Mouse (Mus musculus) hindbrain, embryonic 13.5 days (tissue): ENCODE results near the gene Slc17a5. TPM values are rescaled to one million over a fixed set of nuclear protein-coding genes. Genes with fewer than 3 reads are reported as not detected.
"Not testable (repeated sequence)": the region's sequence is repeated elsewhere in the genome, so short reads cannot be mapped to it uniquely, and the experiment has no call there.

Experiments used
- ATAC-seq: fragments of 200-750 bp; cut with Nextera tagmentation; 2 replicates; pipeline ENCODE4 v1.8.0; 2017; ENCODE audit warnings: moderate TSS enrichment; ENCODE audit not compliant: low FRiP score
- H3K27ac ChIP-seq: fragments of 300-500 bp; sonication (generic); 2 replicates; pipeline ENCODE4 v1.5.1; 2015; ENCODE audit warnings: inconsistent platforms, mild to moderate bottlenecking, moderate library complexity
- H3K27me3 ChIP-seq: fragments of 300-500 bp; sonication (generic); 2 replicates; pipeline ENCODE4 v1.6.1; 2015; ENCODE audit warnings: mild to moderate bottlenecking, inconsistent platforms
- H3K36me3 ChIP-seq: fragments of 300-500 bp; sonication (generic); 2 replicates; pipeline ENCODE4 v1.6.1; 2015; ENCODE audit warnings: mild to moderate bottlenecking, inconsistent platforms
- H3K4me1 ChIP-seq: fragments of 300-500 bp; sonication (generic); replicated peaks from 2 replicates; pipeline ENCODE4 v1.6.1; 2015; ENCODE audit warnings: inconsistent platforms
- H3K4me2 ChIP-seq: fragments of 300-500 bp; sonication (generic); 2 replicates; pipeline ENCODE4 v1.6.1; 2015; ENCODE audit warnings: inconsistent platforms, mild to moderate bottlenecking, moderate library complexity
- H3K4me3 ChIP-seq: fragments of 300-500 bp; sonication (generic); 2 replicates; pipeline ENCODE4 v1.5.1; 2015; ENCODE audit warnings: mild to moderate bottlenecking, inconsistent platforms
- H3K9ac ChIP-seq: fragments of 300-500 bp; sonication (generic); 2 replicates; pipeline ENCODE4 v1.6.1; 2015; ENCODE audit warnings: mild to moderate bottlenecking, inconsistent platforms
- H3K9me3 ChIP-seq: fragments of 300-500 bp; sonication (generic); 2 replicates; pipeline ENCODE4 v1.6.1; 2016; ENCODE audit warnings: inconsistent platforms
- WGBS: fragments of 180-500 bp; shearing (Covaris S2); methylation state at CpG from one replicate; pipeline ENCODE4 v1.1.7; 2015; 5-methylcytosine and 5-hydroxymethylcytosine counted together
- polyA plus RNA-seq: library from polyadenylated mRNA; unstranded; fragments of >200 nt; fragmentation: Nextera tagmentation; extraction: Ambion mirVana; gene quantifications from 2 replicates; pipeline ENCODE4 v1.2.1, GENCODE M21; 2015

The Slc17a5 gene
- polyA plus RNA-seq, 1 experiment from 2014 or later, result 19.4 TPM

- H3K4me1 ChIP-seq, result peaks cover 8% of the 10 kb centered on the region; the same call in 1 of the 2 replicates
- peak overlapping the region; percentile 81 for H3K4me2 ChIP-seq
- no peaks in the 10 kb centered on the region for H3K36me3 ChIP-seq
- peak; percentile 74 for ATAC-seq
- no peaks in the 10 kb centered on the region for H3K9me3 ChIP-seq
- peak overlapping the region; percentile 87 for H3K27ac ChIP-seq
- H3K4me3 ChIP-seq, result peak overlapping the region; percentile 47
- under 1% methylated on average over 24 of the region's 24 CpGs for WGBS
- no peaks in the 10 kb centered on the region for H3K27me3 ChIP-seq
- H3K9ac ChIP-seq, result peak overlapping the region; percentile 76
Measured at GRCm38 (mm10) chr9:78527301-78527761, 60.5 kb downstream of the Slc17a5 start.

DNA sequence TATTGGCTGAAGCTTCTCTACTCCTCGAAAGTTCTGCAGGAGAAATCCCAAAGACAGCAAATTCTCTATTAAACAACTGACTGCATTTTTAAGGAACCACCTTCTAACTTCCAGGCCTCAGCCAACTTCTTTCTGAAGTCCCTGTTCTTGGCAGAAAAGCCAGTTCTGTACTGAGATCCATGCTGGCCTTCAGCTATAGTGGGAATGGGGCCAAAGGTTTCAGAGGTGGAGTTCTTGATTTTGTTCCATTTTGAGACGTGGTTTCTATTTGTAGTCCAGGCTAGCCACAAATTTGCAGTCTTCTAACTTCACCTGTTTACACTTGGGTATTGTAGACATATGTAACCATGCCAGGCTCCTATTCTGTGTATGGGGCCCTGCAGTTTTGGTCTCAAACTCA, 61.6 kb downstream of the Slc17a5 start:
- Histone ChIP-seq H3K4me3 (no peak overlapping the region), H3K4me2 (no peak overlapping the region), H3K27ac (no peak overlapping the region), H3K36me3 (no peaks in the 10 kb centered on the region), H3K4me1 (peaks cover 14% of the 10 kb centered on the region), H3K9ac (no peak overlapping the region), H3K9me3 (no peaks in the 10 kb centered on the region), H3K27me3 (no peaks in the 10 kb centered on the region)
- 93% methylated on average over 2 of the region's 2 CpGs for WGBS
- ATAC-seq, result no peak

DNA sequence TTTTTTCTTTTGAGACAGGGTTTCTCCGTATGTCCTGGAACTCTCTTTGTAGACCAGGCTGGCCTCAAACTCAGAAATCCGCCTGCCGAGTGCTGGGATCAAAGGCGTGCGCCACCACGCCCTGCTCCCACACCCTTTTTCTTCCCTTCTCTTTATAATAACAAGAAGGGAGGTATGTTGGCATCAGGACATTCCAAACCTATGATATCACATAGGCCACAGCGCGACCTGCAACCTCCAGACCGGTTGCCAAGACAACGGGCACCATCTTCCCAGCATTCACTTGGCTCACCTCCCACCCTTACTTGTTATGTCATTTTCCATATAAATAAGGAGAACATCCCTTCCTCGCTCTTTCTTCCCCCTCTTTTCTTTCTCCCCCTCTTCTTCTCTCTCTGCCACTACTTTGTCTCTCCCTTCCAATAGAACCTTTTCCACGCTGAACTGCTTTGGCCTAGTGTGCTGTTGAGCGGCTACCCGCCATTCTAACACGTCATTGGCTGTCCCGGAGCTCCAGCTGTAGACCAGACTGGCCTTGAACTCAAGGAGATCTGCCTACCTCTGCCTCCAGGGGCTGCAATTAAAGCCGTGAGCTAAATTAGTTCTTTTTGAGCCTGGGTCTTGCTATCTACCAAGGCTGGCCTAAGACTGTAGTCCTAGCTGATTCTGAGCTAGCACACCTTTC, 62.2 kb downstream of the Slc17a5 start:
- H3K4me3 ChIP-seq, result no peak overlapping the region
- H3K4me2 ChIP-seq, result no peak overlapping the region
- no peak overlapping the region for H3K27ac ChIP-seq
- H3K4me1 ChIP-seq, result peaks cover 20% of the 10 kb centered on the region
- H3K36me3 ChIP-seq, result no peaks in the 10 kb centered on the region
- no peaks in the 10 kb centered on the region for H3K9me3 ChIP-seq
- no peak overlapping the region for H3K9ac ChIP-seq
- 91% methylated on average over 17 of the region's 17 CpGs for WGBS
- ATAC-seq, result no peak
- H3K27me3 ChIP-seq, result no peaks in the 10 kb centered on the region

DNA sequence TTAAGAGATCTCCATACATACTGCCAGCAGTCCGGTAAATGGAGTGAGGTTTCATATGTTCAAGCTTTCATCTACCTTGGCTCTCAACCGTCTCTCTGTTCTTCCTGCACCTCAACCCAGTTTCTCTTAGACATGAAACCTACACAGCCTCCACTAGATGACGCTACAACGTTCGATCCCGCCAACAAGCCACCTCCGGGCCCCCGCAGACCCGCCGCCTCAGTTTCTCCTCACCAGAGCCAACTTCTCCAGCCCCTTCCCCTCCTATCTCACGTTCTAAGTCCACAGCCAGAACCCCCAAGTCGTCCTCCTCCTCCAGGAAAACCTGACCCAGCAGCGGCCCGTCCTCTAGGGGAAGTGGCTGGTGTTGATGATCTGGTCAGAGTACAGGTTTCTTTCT, 66.2 kb downstream of the Slc17a5 start:
- WGBS, result 35% methylated on average over 14 of the region's 14 CpGs
- H3K9ac ChIP-seq, result peak overlapping the region; percentile 77
- no peaks in the 10 kb centered on the region for H3K27me3 ChIP-seq
- H3K4me2 ChIP-seq, result peak overlapping the region; percentile 78
- ATAC-seq, result 0 out of 2 replicates have a peak, but pooled peaks have one; percentile 0
- peak overlapping the region; percentile 47 for H3K4me3 ChIP-seq
- no peaks in the 10 kb centered on the region for H3K9me3 ChIP-seq
- peaks cover 20% of the 10 kb centered on the region for H3K4me1 ChIP-seq
- peak overlapping the region; percentile 86 for H3K27ac ChIP-seq
- H3K36me3 ChIP-seq, result no peaks in the 10 kb centered on the region

DNA sequence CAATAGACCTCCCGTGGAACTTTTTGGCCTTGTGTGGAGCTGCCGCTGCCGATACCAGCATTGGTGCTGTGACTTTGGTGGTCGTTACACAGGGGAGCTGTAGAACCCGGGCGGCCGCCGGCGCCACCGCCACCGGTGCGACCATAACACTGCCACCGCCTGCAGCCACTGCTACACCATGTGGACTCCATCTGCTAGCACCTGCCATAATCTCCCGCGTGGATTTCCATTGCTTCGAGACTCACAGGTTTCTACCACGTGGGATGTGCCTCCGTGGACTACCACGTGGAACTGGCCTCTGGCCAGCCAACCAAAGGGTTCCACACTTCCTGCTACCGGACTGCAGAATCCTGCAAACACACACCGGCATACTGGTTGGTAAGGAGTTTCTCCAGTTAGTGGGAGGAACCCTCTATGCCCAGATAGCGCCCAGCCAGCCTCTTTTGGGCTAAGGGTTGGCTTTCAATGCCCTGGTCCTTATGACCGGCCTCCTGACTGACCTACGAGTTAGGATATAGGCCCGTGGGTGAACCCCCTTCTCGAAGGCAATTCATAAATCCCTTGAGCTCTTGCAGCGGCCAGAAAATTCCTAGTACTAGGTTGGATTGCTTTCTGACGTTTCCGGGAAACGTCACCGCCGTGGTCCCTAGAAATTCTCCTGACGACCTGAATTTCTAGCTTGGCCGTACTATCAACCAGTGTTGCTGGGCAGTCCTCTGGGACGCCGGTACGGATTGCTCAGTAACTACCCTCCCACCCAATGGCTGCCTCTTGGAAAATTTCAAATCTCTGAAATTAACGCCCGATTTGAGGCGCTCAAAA, 66.8 kb downstream of the Slc17a5 start:
- peak overlapping the region; percentile 47 for H3K4me3 ChIP-seq
- no peaks in the 10 kb centered on the region for H3K9me3 ChIP-seq
- peak overlapping the region; percentile 77 for H3K9ac ChIP-seq
- H3K27me3 ChIP-seq, result no peaks in the 10 kb centered on the region
- peak overlapping the region; percentile 86 for H3K27ac ChIP-seq
- H3K36me3 ChIP-seq, result no peaks in the 10 kb centered on the region
- peak; percentile 80 for ATAC-seq
- peak overlapping the region; percentile 78 for H3K4me2 ChIP-seq
- H3K4me1 ChIP-seq, result peaks cover 20% of the 10 kb centered on the region
- 2% methylated on average over 40 of the region's 40 CpGs for WGBS

GRCm38 (mm10) chr9:78520127-78520779, 67.6 kb downstream of the Slc17a5 start:
- Histone ChIP-seq H3K4me1 (peaks cover 20% of the 10 kb centered on the region), H3K4me2 (peak overlapping the region; percentile 78), H3K4me3 (peak overlapping the region; percentile 47), H3K36me3 (no peaks in the 10 kb centered on the region), H3K27me3 (no peaks in the 10 kb centered on the region), H3K27ac (peak overlapping the region; percentile 86), H3K9ac (peak overlapping the region; percentile 77), H3K9me3 (no peaks in the 10 kb centered on the region)
- ATAC-seq, result peak; percentile 76
- WGBS, result 4% methylated on average over 15 of the region's 15 CpGs

- not testable (repeated sequence) for H3K9ac ChIP-seq, H3K27ac ChIP-seq, H3K4me2 ChIP-seq, H3K9me3 ChIP-seq, ATAC-seq, H3K27me3 ChIP-seq, H3K4me3 ChIP-seq, H3K36me3 ChIP-seq
- 62% methylated on average over 3 of the region's 3 CpGs for WGBS
- H3K4me1 ChIP-seq, result peaks cover 20% of the 10 kb centered on the region
Measured at GRCm38 (mm10) chr9:78517237-78517636, 70.6 kb downstream of the Slc17a5 start.

- Histone ChIP-seq H3K36me3 (peaks cover 4% of the 10 kb centered on the region; the same call in 1 of the 2 replicates), H3K4me3 (no peak overlapping the region), H3K27ac (peak overlapping the region; percentile 55; the same call in 1 of the 2 replicates), H3K27me3 (no peaks in the 10 kb centered on the region), H3K9me3 (peaks cover 3% of the 10 kb centered on the region; the same call in 1 of the 2 replicates), H3K9ac (no peak overlapping the region; the same call in 1 of the 2 replicates), H3K4me1 (peaks cover 13% of the 10 kb centered on the region), H3K4me2 (no peak overlapping the region)
- ATAC-seq, result no peak
- WGBS, result 74% methylated on average over 3 of the region's 3 CpGs
Measured at GRCm38 (mm10) chr9:78516125-78516524, 71.7 kb downstream of the Slc17a5 start.

- Histone ChIP-seq H3K4me3 (no peak overlapping the region), H3K4me1 (no peaks in the 10 kb centered on the region), H3K9ac (no peak overlapping the region), H3K27me3 (no peaks in the 10 kb centered on the region), H3K9me3 (peaks cover 3% of the 10 kb centered on the region; the same call in 1 of the 2 replicates), H3K36me3 (peaks cover 4% of the 10 kb centered on the region; the same call in 1 of the 2 replicates), H3K27ac (no peak overlapping the region), H3K4me2 (no peak overlapping the region)
- 85% methylated on average over 4 of the region's 4 CpGs for WGBS
- ATAC-seq, result no peak
Measured at GRCm38 (mm10) chr9:78514681-78515080, 73.2 kb downstream of the Slc17a5 start.

GRCm38 (mm10) chr9:78513776-78514500, 73.9 kb downstream of the Slc17a5 start:
- peaks cover 4% of the 10 kb centered on the region; the same call in 1 of the 2 replicates for H3K36me3 ChIP-seq
- 82% methylated on average over 6 of the region's 6 CpGs for WGBS
- no peak overlapping the region for H3K4me2 ChIP-seq
- no peak overlapping the region for H3K9ac ChIP-seq
- H3K27ac ChIP-seq, result no peak overlapping the region
- H3K4me3 ChIP-seq, result no peak overlapping the region
- no peaks in the 10 kb centered on the region for H3K27me3 ChIP-seq
- ATAC-seq, result no peak
- peaks cover 3% of the 10 kb centered on the region; the same call in 1 of the 2 replicates for H3K9me3 ChIP-seq
- no peaks in the 10 kb centered on the region for H3K4me1 ChIP-seq

DNA sequence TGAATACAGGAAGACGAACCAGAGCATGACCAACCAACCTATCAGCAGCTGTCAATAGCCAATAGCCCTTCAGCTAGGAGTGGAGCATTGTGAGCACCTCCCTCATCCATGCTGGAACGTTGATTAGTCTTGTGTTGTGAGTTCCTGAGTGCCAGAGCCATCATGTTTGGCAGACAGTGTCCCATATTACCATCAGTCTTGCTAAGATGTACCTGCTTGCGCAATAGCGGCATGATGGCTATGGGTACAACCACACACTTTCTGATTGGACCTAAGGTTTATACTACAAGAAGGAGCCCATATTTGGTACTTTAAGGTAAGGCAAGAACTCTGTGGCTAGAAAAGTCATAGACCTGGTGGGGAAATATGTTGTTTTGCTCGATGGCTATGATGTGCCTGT, 76.1 kb downstream of the Slc17a5 start:
- Histone ChIP-seq H3K4me2 (no peak overlapping the region), H3K9me3 (peaks cover 3% of the 10 kb centered on the region; the same call in 1 of the 2 replicates), H3K27ac (no peak overlapping the region), H3K4me1 (no peaks in the 10 kb centered on the region), H3K36me3 (peaks cover 4% of the 10 kb centered on the region; the same call in 1 of the 2 replicates), H3K4me3 (no peak overlapping the region), H3K27me3 (no peaks in the 10 kb centered on the region), H3K9ac (no peak overlapping the region)
- 95% methylated on average over 5 of the region's 5 CpGs for WGBS
- ATAC-seq, result no peak
